Mouse (Mus musculus) c-Kit-negative CD71-positive TER-119-positive erythroid progenitor cells, embryonic 14.5 days (primary cell): ENCODE data around the gene Tmem108.

Experiments used
- DNase-seq: peaks from one replicate; pipeline ENCODE4 v3.0.0-alpha.2; 2013; ENCODE audit warnings: low read depth, low spot score

Gene Tmem108

DNA sequence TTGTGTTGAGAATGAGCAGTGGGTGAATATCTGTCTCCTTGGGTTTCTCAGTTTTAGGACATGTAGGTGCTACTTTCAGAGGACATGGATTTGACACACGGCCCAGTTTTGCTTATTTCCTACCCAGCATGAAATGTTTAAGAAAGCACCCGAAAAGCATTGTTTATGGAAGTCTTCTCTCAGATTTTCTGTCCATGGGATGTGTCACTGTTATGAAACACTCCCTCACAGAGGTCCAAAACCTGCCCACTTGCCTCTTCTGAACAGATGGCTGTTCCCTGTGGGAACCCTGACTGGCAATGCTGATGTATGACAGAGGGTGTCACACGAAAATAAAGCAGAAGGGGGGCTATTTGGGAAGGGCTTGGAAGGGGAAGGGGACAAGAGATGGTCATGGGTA lies 212.5 kb downstream of the Tmem108 start:
- no peak for DNase-seq

DNA sequence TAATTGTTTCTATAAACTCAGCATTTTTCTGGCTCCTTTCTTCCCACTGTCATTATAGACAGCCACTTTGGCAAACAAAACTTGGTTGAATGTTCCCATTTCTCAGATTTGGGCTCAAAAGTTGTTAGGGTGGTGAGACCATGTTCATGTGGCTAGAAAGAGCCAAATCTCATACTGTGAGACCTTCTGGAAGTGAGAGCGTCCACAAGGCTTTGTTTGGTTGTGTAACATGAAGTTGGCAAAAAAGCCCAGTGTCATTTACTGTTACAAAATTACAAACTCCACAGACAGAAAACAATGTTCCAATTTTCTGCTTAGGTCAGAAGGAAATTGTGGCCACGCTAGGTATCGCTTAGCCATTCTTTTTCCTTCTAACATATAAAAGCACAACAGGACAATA lies 213.0 kb downstream of the Tmem108 start:
- no peak for DNase-seq

DNA sequence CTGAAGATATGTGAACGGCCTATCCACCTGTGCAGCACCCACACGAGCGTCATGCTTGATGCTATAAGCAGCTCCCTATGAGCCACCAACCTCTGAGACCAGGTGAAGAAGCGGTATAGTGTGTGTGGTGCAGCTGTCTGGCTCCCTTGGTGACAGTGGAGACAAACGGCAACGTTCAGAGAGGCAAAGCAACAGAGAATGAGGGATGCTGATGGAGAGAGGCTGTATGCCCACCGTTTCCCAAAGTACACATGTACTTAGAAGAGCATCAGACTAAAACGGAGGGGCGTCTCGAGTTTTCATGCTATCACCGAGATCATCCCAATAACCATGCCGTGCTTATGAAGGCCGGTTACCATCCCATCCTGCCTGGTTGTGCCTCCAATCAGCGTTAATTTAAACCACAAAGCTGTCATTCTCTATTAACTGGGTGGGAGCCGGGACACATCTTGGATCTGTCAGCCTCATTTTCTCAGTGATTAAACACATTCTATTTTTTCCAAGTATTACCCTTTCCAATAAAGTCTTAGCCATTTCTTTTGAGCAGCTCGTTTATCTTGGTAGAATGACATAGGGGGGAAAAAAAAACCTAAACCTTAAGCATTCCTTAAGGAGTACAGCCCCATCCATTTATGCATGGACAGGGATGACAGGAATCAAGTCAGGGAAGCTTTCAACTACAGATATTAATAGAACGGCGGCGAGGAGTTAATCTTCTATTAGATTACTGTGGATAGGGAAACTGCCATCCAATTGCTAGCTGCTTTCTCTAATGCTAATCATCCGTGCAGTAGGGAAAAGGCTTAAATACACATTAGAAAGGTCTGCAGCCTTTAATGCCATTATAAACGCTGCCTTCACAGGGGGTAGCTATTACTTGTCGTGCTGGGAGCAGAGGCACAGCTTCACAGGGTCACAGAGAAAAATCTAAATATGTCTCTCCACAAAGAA lies 214.7 kb downstream of the Tmem108 start:
- no peak for DNase-seq

DNA sequence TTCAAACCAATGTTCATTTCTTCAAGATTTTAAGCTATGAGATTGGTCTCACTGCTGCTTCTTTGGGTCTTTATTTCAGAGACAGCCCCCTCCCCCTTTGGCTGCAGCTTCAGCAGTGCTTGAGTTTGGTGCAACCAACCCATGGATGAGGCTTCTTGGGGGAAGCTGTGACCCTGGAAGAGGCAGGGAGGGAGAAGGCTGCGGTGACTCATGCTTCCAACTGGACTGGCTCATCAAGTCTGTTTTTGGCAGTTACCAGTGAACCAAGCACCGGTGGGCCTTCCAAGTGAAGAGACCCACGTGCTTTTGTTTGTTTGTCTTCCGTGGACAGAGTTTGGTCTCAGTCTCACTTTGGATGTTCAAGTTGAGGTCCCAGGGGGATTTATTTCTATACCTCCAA lies 215.9 kb downstream of the Tmem108 start:
- DNase-seq = no peak

DNA sequence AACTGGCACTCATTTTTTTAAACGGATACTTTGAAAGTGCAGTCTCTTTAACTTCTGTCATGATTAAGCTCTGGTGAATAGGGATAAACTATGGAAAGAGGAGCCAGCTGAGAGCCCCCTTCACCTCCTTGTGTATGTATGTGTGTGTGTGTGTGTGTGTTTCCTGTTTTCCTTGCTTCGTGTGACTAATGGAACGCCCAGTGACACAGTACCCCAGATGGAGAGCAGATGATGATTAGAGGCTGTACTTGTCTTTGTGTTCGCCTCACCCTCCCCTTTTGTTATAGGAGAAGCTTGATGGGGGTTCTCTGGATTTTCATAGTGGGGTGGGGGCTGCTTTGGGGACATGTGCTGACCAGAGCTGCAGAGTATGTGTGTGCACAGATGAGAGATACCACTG lies 216.4 kb downstream of the Tmem108 start:
- DNase-seq = no peak

DNA sequence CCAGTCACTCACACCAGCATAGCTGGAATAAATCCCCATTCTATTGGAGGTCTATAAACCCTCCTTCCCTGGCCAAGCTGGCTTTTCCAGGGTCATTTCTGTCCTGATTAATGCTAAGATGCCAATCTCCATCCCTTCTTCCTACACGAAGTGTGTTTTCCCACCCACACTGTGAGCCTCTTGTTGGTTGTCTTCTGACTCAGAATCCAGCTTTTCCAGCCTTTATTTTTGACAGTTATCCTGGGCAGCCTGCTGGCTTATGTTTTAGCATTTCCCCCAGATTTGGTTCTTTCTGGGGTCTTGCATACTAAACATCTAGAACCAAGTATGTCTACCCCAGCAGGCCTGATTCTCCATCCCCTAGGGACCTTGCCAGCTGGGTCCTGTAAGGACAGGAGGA lies 217.0 kb downstream of the Tmem108 start:
- DNase-seq = no peak

DNA sequence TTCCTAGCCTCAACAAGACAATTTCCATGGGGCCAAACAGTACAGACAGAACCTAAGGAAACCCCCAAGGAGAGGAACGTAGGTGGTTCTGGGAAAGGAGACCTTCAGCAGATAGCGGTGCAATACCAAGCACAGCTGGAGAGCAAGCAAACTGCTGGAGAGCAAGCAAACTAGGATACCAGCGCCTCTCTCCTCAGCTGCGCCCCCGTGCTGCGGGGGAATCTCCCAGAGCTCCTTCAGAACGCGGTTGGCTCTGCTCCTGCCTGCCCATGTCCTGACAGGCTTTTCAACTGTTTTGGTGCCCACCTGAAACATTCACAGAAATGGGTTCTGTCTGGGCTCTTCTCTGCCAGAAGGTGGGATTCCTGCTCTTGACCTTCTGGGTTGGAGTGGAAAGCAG lies 221.1 kb downstream of the Tmem108 start:
- DNase-seq = no peak

DNA sequence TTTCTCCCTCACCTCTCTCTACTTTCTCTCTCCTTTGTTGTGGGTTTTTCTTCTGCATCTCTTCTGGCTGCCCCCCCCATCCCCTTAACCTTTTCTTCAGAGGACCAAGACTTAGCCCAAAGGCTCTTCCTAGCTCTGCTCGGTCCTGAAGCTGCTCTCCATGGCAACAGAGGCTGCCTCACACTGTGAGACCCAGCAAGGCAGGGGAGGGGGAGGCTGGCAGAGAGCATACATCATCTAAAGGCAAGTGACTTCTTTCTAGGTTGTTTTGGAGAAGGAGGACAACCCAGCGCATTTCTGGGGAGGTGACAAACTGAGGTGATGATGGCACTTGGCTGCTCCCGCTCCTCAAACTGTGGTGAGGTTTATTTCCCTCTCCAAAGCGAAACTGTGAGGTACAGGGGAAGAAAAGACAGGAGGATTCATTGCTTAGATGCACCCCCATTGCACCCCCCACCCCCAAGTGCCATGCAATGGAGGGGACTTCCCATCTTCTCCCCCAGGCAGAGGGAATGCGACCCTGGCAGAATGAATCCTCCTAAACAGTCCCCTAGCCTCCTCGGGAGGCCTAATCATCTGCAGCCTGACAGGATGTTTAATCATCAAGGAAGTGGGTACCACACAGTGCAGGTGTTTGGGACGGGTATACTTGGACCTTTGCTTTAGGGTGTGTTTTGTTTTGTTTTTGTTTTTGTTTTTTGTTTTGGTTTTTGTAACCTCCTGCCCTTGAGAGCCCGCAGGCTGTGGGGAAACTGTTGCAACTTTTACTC lies 223.4 kb downstream of the Tmem108 start:
- DNase-seq = no peak

DNA sequence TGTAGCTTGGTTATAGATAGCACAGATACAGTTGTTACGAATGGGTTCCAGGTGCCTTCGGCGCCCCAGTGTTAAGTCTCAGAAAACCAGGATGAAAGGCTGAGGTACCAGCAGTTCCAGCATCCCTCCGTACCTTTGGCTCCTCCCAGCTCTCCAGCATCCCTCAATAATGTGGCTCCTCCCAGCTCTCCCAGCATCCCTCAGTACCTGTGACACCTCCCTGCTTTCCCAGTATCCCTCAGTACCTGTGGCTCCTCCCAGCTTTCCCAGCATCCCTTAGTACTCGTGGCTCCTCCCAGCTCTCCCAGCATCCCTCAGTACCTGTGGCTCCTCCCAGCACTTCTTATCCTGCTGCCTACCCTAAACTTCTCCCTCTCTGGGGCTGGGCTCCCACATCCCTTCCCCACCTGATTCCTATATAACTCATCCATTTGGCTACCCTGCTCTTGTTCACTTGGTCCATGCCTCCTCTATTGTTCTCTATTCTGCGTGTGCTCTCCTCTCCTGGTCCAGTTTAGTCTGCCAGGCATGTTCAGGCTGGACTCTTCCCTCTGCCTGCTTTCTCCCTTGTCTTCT lies 225.5 kb downstream of the Tmem108 start:
- DNase-seq = no peak

DNA sequence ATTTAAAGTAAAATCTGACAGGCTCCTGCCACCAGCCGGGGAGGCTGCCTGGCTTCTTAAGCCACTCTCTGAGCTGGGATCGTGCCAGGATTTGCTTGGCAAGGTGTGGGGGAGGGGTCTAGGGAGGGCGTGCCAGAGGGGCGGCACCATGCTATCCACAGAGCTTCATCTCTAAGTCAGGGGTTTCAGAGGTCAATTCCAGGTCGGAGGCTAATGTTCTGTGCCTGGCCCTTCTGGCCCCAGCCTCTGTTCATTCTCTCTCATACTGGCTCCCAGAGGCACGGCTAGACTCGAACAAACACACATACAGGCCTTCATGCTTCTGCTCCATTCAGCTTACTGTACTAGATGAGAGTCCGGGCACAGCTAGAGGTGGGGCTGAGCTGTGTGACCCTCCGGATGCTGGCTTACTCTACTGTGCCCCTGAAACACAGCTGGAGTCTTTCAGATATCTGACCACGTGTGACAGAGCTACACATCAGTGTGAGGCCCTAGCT lies 236.5 kb downstream of the Tmem108 start:
- DNase-seq = no peak

DNA sequence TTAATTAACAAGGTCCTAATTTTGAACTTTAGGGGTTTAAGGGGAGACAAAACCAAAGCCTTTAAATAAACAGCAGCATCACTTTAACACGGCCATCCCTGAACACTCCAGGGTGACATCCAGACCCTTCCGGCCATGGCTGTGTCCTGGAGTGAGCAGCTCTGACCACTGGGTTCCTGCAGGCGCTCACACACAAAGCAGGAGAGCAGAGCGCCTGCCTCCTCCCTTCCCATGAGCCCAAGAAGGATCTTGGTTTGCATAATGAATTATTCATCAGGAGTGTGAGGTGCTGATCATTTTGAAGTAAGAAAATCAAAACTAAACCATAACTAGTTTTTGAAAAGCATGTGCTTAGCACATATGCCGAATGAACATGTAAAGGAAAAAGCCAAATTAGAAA lies 237.0 kb downstream of the Tmem108 start:
- no peak for DNase-seq

DNA sequence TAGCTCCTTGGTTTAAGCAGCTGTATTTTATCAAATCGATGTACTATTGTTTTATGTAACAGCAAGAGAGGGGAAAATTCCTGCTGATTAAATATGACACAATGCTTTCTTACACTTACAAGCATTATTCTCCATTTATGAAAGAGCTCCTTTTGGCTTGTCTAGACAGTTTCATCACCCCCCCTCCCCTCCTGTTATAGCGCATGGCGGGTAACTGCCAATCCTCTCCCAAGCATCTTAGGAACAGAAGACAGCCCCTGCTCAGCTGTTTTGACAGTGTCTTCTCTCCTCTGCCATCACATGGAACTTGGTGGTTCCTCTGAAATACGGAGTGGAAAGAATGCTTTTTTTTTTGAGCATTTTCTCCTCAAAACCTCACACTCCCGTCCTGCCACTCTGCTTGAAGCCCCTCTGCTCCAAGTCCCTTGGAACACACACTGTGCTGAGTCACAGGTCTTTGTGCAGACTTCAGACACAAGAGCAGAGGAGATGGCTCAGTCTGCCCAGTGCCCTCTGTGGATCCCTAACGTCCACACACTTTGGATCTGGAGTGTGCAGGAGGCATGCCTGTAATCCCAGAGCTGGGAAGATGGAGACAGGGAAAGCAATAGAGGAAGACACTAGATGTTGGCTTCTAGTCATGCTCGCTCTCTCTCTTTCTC lies 237.8 kb downstream of the Tmem108 start:
- no peak for DNase-seq

DNA sequence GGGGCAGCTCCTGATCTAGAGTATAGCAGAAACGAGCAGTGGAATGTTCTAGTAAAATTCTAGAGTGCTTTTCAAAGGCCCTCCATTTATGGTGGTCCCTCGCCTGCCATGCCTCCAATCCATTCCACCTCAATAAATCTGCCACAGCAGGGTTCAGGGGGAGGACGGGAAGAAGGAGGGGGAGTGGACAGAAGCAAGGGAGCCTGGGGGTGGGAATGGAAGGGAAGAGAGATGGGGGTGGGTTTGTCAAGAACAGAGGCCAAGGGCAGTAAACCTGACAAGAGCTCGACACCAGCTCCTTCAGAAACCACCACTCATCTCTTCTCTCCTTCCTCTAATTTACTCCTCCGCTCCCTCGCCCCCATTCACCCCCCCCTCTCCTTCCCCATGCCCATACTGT lies 238.6 kb downstream of the Tmem108 start:
- no peak for DNase-seq

DNA sequence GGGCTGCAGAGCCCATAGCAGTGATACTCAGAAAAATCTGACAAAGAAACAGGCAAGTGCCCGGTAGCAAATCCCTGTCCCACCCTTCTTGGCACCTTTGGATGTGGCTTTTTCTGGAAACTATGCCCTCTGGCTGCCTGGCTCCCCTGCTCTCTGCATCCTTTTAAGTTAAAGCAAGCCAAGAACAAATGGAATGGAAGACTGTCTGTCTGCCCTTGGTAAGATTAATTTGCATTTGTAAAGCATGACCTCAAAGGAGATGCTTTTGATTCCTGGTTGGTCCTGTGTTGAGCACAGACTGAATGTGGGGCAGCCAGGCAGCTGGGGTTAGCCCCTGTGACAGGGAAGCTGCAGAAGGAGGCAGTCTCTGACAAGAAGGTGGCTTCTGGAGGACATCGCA lies 247.8 kb downstream of the Tmem108 start:
- no peak for DNase-seq

DNA sequence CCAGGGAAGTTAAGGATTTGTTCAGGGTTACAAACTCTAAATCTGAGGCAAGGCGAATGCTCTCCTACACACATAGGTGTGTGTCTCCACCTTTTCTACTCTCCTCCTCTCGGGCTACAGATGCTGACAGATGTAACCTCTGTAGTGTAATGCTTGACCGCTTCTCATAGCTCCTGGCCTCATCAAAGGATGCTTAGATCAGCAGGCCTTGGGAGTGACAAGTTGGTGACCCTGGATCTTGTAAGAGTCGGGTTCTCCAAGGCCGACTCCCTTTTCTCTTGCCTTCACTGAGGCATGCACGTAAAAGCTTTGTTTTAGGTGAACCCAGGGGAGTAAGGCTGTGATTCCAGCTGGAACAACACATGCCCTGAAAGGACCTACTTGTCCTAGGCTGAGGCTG lies 249.4 kb downstream of the Tmem108 start:
- no peak for DNase-seq

DNA sequence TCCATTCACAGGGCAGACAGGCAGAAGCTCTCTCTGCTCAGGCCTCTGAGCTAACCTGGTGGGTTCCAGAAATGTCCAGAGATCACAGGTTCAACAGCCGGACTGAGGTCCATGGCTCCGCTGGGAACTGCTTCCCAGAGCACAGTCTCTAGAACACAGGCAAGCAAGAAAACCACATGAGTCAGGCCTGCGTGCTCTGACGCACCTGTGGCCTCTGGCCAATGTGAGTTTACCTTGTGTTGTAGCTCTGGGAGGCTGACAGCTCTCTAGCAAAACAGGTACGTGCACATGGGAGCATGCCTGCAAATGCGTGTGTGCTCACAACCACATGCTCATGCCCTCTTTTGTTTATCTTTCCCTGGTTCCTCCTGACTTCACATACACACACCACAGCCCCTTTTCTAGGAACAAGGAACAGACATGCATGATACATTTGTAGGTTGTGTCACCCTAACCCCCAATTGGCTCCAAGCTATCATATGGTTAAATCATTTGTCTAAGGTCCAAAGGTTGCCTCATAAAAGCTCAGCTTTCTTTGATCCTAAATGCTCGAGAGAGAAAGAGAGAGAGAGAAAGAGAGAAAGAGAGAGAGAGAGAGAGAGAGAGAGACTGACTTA lies 254.6 kb downstream of the Tmem108 start:
- no peak for DNase-seq

DNA sequence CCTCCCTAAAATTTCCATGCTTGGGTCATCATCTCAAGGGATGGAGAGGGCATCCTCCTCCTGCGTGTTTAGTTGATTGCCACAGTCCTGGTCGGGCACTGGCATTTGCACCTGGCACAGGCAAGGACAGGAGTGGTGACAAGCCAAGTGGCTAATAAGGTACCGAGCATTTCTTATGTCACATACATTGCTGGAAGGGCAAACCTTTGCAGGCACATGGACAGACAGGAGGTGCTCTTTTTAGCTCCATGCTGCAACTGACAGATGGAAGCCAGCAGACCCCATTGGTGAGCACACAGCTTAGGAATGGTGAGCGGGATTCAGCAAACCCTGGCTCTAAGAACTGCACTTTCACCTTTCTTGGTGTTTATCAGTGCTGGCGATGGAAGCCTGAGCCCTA lies 256.6 kb downstream of the Tmem108 start:
- no peak for DNase-seq

DNA sequence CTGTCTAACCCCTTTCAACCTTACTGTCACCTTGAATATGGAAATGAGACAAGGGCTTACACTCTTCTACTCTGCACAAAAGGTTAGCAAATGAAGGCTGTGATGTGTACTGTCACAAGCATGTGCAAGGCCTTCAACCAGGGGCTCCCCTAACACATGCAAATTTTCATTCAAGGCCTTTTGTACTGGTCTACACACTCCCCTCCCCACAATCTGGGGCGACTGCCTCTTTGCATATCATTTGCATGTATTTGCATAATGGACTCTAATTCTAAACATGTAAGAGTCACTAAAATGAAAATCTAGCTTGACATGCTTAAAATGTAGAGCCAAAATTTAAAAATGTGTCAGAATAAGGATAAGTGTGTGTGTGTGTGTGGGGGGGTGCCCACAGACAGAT lies 257.0 kb downstream of the Tmem108 start:
- DNase-seq = no peak

DNA sequence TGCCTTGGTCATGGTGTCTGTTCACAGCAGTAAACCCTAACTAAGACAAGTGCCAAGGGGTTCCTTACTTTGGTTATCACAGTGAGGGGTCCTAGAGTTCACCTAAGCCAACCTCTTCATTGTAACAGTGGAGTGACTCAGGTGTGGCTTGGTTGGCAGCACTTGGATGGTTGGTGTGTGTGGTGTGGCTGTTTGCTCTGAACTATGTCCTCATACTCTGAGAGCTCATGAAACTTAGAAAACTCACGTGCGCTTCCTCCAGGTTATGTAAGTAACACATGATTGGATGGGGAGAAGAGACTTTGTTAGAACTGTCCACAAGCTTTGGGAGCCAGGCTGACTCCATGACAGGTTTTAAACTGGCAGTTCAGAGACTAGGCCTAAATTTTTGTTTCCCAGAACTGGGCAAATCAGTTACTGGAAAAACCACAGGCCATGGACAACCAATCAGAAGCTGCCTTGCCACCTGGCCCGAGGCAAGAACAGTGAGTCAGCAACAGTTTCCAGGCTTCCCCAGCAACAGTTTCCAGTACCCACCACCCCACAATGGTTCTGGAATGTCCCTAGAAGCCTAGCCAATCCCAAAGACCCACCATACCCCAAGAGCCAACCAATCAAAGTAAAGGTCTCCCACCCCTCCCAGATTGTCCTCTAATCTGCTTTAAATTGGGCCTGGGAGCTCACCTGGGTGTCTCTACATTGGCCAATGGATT lies 257.9 kb downstream of the Tmem108 start:
- no peak for DNase-seq

DNA sequence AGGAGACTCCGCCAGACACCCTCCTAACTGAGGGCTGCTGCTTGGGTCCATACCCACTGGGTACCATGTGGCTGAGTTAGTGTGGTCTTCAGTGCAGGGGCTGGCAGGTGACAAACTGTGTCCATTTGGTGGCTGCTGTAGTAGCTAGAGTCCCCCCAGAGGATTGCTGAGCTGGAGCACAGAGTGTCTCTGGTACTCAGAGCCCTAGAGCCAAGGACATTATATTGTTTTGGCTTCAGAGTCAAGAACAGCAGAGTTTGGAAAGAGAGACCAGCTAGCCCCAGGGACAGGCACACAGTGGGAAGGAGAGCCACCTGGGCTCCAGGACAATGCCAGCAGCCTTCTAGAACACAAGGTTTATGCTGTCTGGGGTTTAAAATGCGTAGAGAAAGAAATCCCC lies 259.0 kb downstream of the Tmem108 start:
- DNase-seq = no peak

DNA sequence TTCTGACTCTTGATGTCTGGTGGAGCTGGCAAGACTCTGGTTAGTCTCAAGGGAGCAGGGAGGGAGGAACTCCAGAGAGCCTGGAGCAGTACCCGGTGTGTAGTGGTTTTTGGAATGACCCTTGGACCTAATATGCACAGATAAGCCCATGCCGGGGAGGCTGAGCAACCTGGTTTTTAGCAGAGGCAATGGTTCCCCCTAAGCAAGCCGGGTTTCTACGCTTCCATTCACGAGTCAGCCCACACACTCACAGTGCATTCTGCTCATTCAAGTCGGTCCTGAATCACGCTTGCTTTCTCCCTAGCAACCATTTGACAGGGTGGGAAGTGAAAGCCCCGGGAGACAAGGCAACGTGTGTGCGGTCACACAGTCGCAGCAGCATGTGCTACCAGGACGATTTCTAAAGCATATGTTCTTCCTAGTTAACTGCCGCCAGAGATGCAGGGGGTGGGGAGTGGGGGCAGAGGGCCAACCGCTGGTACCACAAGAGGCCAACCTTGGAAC lies 259.7 kb downstream of the Tmem108 start:
- no peak for DNase-seq
